Comparison of ENCODE assay signal across 17 mouse cellular contexts in genomic region chr10:34540687-34541086, GRCm38 (mm10).
"Had no signal": no experiment of that assay in that cellular context is flagged by ENCODE, and none has a peak within 500 bp of the region (broad histone marks: within the 10 kb centered on the region; RNA-seq: fewer than 3 reads in every experiment).

No protein-coding gene starts in this region.

- H3K36me3 ChIP-seq: neural tube, embryonic 12.5 days; neural tube, embryonic 13.5 days; neural tube, embryonic 15.5 days; stomach, embryonic 15.5 days had no signal

- DNase-seq: retina, postnatal 1 day; right cerebral cortex, adult 18-20 months; right cerebral cortex, postnatal 14 days; right cerebral cortex, postnatal 25 days; right cerebral cortex, postnatal 4 days; spleen, adult 18-20 months; thymus, adult 18-20 months; thymus, adult 2 months; thymus, postnatal 14 days; thymus, postnatal 25 days; thymus, postnatal 36 days; thymus, postnatal 4 days had no signal

- H3K4me3 ChIP-seq: neural tube, embryonic 12.5 days; neural tube, embryonic 13.5 days; neural tube, embryonic 15.5 days; stomach, embryonic 15.5 days had no signal

- H3K9me3 ChIP-seq: neural tube, embryonic 12.5 days; neural tube, embryonic 13.5 days; neural tube, embryonic 15.5 days; stomach, embryonic 15.5 days had no signal

- H3K27ac ChIP-seq: neural tube, embryonic 12.5 days; neural tube, embryonic 13.5 days; neural tube, embryonic 15.5 days; stomach, embryonic 15.5 days; stomach, postnatal 0 days had no signal

- H3K27me3 ChIP-seq: neural tube, embryonic 12.5 days; neural tube, embryonic 13.5 days; neural tube, embryonic 15.5 days; stomach, embryonic 15.5 days had no signal

- H3K4me1 ChIP-seq: neural tube, embryonic 12.5 days; neural tube, embryonic 13.5 days; neural tube, embryonic 15.5 days; stomach, embryonic 15.5 days had no signal

- H3K9ac ChIP-seq: neural tube, embryonic 12.5 days; neural tube, embryonic 13.5 days; neural tube, embryonic 15.5 days; stomach, embryonic 15.5 days had no signal
